Mouse (Mus musculus) layer of hippocampus, postnatal 36 days (tissue): Measurements from ENCODE around the gene Lcn2. TPM values are rescaled to one million over a fixed set of nuclear protein-coding genes. Genes with fewer than 3 reads are reported as not detected.

Experiments
- DNase-seq, 2 experiments: peaks; one replicate each; pipeline ENCODE4 v3.0.0; 2022
- total RNA-seq, 2 experiments: library from RNA; stranded (reverse); gene quantifications; 2 replicates each; pipeline ENCODE4 v1.2.3; 2021

Lcn2 gene
- total RNA-seq, 2 experiments from 2014 or later, result 0.65 to 13.4 TPM

DNA sequence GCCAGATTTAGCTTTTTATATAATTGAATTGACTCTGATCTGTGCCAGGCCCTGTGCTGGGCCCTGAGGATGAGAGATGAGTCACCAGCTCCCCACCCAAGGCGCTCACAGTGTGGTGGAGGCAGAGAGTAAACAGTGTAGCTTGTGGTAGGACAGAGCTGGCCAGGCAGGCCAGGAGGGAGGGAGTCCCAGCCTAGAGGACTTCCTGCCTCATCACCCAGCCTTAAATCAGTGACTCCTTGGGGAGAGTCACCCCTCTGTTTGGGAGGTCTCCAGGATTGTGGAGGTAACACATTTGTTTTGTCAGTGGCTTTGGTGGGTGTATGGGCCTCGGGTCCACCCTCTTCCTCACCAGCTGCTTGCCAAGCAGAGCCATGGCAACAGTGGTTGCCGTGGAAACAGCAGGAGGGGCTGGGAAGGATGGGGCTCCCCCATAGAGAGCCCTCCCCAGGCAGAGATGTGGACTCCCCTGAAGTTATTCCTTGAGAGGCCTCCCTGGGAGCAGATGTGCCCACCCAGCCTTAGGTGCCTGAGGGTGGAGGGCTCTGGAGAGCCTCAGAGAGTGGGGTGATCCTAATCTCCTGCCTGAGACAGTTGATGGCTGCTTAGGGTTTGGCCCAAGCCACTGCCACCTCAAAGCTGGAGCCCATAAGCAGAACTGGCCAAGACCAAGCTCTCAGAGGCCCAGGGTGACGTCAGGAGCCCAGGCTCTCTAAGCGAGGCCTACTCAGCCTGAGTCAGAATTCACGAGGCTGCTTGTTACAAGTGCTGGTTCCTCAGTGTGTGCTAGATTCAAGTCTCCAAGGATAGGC lies 45.3 kb downstream of the Lcn2 start:
- peak; percentile 79 to 80 for DNase-seq

DNA sequence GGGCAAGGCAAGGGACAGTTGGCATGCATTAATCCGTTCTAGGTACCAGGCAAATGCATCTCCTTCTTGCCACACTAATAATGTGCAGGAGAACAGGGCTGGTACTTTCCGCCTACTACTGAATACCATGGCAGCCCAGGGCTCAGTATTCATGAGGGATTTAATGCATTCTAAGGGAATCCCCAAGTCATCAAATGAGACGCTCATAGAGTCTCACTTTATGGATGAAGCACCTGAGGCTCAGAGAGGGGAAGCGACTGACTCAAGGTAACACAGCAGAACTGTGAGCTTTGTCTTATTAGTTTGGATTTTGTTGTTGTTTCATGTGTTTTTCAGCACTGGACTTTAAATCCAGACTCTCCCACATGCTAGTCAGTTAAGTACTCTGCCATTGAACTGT lies 46.0 kb downstream of the Lcn2 start:
- DNase-seq, result no peak

DNA sequence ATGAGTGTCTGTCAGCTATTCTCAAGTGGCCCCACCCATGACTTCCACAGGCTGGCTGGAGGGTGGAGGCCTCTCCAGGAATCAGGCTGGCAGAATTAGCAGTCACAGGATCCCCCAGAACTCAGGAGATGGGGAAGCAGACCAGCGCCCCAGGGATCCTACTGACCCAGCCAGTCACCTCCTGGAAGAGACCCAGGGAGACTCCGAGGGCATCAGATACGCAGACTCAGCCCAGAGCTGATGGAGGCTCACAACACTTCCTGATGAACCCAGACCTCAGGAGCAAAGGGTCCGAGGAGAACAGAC lies 46.5 kb downstream of the Lcn2 start:
- DNase-seq, result no peak

DNA sequence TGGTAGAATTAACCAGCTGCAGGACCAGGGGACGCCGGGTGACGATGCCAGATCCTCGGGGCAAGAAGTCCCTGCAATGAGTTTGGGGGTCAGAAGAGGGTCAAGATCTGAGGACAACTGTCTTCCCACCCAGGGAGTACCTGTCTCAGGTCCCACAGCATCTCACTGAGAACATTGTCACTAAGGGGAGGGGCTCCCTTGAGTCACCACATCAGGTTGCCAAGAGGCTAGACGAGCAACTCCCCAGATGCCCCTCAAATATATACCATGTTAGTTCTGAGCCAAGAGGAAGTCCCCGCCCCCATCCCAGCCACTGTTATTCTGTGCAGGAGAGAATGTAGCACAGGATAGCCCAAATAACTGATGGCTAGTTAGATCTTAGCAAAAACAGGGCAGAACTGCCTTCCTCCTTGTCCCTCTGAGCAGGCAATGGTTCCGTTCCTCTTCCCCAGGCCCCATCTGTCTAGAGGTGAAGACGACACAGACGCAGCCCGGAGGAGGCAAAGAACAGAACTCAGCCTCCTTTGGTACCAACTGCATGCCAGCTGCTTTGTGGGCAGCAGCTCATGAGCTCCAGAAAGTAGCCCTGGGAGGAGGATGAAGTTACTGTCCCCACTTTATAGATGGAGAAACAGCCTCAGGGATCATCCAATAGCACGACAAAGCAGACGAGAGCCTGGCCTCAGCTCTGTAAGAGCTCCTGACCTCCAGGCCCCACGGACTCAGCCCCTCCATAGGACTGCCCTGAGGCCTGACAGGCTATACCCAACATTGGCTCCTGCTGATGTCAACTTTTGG lies 47.0 kb downstream of the Lcn2 start:
- DNase-seq, result peak; percentile 57 to 61

DNA sequence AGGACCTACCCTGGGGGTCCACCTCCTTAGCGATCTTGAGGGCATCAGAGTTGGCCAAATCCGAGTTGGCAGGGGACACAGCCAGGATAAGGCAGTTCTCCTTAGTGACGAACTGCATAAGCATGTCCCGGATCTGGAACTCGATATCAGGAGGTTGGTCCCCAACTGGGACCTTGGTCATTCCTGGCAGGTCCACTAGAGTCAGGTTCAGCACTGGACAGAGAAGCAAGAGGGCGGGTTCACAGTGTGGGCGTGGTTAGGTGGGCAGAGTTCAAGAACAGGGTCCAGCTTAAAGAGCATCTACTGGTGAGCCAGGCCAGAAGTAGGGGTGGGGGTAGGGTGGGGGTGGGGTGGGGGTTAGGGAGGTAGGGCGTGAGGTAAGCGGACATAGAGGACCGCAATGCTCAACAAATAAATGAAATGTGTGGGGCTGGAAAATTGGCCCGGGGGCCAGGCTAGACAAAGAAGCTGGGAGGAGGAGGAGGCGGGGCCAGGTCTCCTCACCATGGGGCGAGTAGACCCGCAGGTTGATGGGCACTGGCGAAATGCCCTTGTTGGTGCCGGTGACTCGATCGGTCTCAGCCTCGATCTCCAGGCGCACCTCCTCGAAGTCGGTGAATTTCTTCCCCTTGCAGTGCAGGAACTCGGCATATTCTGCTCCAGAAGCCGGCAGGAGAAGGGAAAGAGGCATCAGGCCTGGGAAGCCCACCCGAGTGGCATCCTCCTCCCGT lies 48.0 kb downstream of the Lcn2 start:
- DNase-seq, result no peak

DNA sequence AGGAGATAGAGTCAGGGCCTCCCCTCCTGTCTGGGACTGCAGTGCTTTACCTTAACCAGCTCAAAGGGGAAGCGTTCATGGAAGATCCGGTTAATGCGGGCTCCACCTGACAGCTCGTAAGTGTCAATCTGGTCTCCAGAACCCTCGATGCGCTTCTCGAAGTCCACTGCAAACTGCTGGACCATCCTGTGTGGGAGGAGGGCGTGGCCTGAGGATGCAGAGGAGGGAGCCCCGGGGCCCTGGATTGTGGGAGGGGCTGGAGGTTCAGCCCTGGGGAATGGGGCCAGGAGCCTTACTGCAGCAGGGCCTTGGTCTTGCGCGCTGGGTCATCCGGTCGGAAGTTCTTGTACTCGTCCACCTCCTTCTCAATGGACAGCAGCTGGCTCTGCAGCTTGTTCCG lies 52.2 kb downstream of the Lcn2 start:
- no peak for DNase-seq

Other genes starting within 250 kb of the Lcn2 start
- gene Prrc2b, start 237.2 kb downstream of the Lcn2 start, total RNA-seq, result 100 to 1,000 TPM; 271 to 276 TPM
- 10 to 100 TPM; 25.6 to 26.4 TPM for gene Pomt1, start 151.7 kb downstream of the Lcn2 start, total RNA-seq
- gene Uck1, start 128.1 kb downstream of the Lcn2 start, total RNA-seq, result 10 to 100 TPM; 53.1 to 58.3 TPM
- 10 to 100 TPM; 79.9 to 81.2 TPM for gene Golga2, start 100.9 kb downstream of the Lcn2 start, total RNA-seq
- gene Swi5, start 100.2 kb downstream of the Lcn2 start, total RNA-seq, result 100 to 1,000 TPM; 208 to 224 TPM
- 10 to 100 TPM; 69.8 to 94.5 TPM for gene Ciz1, start 35.9 kb downstream of the Lcn2 start, total RNA-seq
- 1,000 to 10,000 TPM; 1,246 to 1,312 TPM for gene Dnm1, start 34.9 kb downstream of the Lcn2 start, total RNA-seq
- gene 1110008P14Rik, start 6.3 kb downstream of the Lcn2 start, total RNA-seq, result 100 to 1,000 TPM; 160 to 170 TPM
- gene Ptges2, start 7.6 kb upstream of the Lcn2 start, total RNA-seq, result 10 to 100 TPM; 37.1 to 37.7 TPM
- 1 to 10 TPM; 4.2 to 4.4 TPM for gene Naif1, start 62.2 kb upstream of the Lcn2 start, total RNA-seq
- gene Slc25a25, start 63.2 kb upstream of the Lcn2 start, total RNA-seq, result 10 to 100 TPM; 58.1 to 60.0 TPM
- 10 to 100 TPM; 69.4 to 69.8 TPM for gene Fam102a, start 147.1 kb upstream of the Lcn2 start, total RNA-seq
- 10 to 100 TPM; 69.1 to 81.8 TPM for gene Dpm2, start 182.6 kb upstream of the Lcn2 start, total RNA-seq
- 1 to 10 TPM; 2.9 to 3.8 TPM for gene Pip5kl1, start 186.5 kb upstream of the Lcn2 start, total RNA-seq
- 1 to 10 TPM in 1 of 2 experiments, under 1 TPM in 1; 0.37 to 1.0 TPM for gene 9430097D07Rik, start 187.4 kb upstream of the Lcn2 start, total RNA-seq
- gene St6galnac4, start 198.8 kb upstream of the Lcn2 start, total RNA-seq, result 10 to 100 TPM; 35.6 to 41.2 TPM
- 100 to 1,000 TPM; 114 to 117 TPM for gene St6galnac6, start 211.5 kb upstream of the Lcn2 start, total RNA-seq
- 100 to 1,000 TPM; 114 to 119 TPM for gene Ak1, start 233.5 kb upstream of the Lcn2 start, total RNA-seq